Mouse (Mus musculus) kidney, adult 11 months (tissue): ENCODE data around the gene Gm9195.
A peak's percentile ranks its signal among the peaks of the same experiment; 100 is the strongest.

Experiments used
- DNase-seq: peaks from one replicate; pipeline ENCODE4 v3.0.0; 2022

Gene Gm9195

GRCm38 (mm10) chr14:72491738-72492137, at the start of gene Gm9195:
TSS of gene Gm9195 (minus strand) at chr14:72491838.
- no peak for DNase-seq

- peak; percentile 75 for DNase-seq
Measured at GRCm38 (mm10) chr14:72536392-72537017, 44.9 kb upstream of the Gm9195 start.

DNA sequence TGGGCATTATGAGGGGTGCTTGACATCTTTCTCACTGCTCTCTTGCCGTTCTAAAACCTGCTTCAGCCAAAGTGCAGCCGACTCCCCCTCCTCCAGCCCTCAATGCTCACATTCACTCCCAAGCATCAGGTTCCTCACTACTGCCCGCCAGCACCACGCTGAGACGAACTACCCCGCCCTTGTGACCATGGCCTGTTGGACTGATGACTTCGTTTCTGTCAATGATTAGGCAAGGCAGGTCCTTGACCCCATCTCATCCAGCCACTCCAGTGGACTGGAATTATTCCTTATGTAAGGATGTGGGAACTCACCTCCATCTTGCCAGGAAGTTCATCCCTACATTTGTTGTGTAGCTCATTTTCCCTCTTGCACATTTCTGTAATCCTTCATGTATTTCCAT, 42.2 kb upstream of the Gm9195 start:
- DNase-seq, result peak; percentile 88

GRCm38 (mm10) chr14:72532028-72532917, 40.6 kb upstream of the Gm9195 start:
- peak; percentile 66 for DNase-seq

- DNase-seq, result peak; percentile 22
Measured at GRCm38 (mm10) chr14:72527126-72527525, 35.5 kb upstream of the Gm9195 start.

DNA sequence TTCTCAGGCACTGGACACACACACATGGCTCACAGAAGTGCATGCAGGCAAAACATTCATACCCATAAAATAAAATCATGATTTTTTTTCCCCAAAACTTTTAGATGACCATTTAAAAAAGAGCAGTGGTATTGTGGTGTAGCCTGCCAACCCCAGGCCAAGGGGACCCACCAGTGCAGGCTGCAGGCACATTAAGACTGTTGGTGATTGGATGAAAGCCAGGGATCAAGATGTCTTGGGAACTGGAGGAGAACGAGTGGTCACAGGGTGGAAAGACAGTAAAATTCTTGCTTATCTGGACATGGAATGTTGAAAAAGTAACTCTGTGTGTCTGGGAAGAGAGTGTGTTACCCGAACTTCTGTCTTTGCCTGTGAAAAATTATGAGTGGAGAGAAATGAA, 27.9 kb upstream of the Gm9195 start:
- DNase-seq, result no peak

DNA sequence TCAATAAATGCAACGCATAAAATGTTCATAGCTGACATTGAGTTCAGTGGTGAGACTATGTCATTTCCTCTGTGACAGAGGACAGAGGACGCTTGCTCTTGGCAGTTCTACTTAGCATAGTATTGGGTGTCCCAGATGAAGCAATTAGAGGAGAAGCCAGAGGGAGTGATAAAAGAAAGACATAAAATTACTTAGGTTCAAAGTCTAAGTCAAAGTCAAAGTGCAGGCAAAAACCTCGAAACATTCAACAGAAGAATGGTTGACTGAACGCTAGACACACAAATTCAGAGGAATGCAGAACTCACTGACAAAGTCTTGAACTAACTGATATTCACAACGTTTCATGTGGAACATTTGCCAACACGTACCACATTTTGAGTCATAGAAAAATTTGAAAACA, 27.1 kb upstream of the Gm9195 start:
- no peak for DNase-seq

GRCm38 (mm10) chr14:72516376-72516775, 24.7 kb upstream of the Gm9195 start:
- peak; percentile 21 for DNase-seq

DNA sequence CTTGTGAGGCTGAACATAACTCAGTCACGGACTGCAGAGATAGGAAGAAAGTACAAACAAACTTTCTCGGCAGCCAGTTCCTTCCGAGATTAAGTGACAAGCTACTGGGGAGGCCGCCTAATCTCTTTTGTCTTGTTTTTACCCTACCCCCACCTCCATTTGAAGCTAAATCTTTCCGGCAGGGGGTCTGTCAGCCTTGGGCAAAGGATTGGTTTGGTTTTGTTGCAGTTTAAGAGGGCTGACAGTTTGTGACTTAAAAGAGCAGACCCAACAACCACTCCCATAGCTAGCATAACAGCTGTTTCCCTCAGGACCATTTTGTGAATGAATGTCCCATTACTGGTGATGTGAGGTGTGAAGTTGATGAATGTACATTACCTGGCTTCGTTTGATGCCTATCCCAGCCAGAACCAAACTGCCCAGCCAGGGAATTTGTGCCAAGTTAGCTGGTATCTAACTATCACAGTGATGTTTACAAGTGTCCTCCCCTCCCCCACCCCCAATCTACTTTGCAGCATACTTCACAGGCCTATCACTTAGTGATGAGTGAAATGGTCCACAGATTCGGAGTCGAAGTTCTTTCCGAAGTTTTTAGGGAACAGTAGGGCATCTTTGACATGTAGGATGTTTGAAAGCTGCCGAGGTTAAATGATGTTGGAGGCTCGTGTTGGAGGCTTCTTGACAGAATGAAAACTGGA, 15.2 kb upstream of the Gm9195 start:
- no peak for DNase-seq

DNA sequence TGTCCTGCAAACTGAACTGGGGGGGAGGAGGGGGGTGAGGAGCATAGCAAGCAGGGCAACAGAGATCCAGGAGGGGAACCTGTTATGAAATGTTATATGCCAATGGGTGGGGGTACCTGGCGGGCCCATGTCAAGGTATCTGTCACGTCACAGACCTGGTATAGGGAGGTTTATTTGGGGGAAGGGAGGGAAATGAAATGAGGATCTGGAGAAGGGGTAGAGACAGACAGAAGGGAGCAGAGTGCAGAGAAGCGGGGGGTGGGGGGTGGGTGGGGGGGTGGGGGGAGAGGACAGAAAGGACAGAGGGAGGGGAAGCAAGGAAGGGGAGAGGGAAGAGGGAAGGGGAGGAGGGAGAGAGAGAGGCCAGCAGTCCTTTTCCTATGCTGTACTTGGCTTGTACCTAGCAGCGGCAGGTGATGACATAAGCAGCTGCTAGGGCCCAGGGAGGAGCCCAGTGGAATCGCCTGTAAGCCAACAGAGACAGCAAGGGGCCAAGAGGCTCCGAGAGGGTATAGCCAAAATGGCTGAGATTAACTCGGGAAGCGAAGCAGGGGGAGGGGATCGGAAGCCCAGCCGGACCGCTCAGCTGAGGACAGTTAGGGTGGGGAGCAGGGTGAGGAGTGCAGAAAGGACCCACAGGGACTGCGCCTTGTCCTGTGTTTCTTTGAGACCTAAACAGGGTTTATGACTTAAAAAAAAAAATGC, 14.5 kb upstream of the Gm9195 start:
- DNase-seq, result no peak

GRCm38 (mm10) chr14:72504985-72505384, 13.3 kb upstream of the Gm9195 start:
- no peak for DNase-seq

- no peak for DNase-seq
Measured at GRCm38 (mm10) chr14:72503241-72503640, 11.6 kb upstream of the Gm9195 start.

DNA sequence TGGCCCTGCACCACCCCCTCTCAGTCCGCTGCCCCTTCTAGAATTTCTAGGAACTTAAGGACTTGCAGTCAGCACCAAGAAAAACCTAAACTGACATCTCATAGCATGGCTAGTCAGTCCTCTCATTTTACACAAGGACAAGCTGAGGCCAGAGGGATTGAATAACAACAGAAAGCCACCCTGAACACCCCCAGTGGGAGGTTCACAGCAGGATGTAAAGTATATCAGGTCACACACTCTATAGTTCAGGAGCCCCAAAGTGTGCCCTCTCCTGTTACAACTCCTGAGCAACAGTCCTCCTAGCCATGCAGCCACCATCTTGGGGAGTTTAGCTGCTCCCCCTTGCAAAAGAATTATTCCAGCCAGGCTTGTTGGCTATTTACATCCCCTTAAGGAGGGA, 2.1 kb upstream of the Gm9195 start:
- DNase-seq, result no peak

GRCm38 (mm10) chr14:72490367-72490766, 1.3 kb downstream of the Gm9195 start:
- DNase-seq, result no peak

GRCm38 (mm10) chr14:72474501-72474900, 17.1 kb downstream of the Gm9195 start:
- DNase-seq, result no peak

DNA sequence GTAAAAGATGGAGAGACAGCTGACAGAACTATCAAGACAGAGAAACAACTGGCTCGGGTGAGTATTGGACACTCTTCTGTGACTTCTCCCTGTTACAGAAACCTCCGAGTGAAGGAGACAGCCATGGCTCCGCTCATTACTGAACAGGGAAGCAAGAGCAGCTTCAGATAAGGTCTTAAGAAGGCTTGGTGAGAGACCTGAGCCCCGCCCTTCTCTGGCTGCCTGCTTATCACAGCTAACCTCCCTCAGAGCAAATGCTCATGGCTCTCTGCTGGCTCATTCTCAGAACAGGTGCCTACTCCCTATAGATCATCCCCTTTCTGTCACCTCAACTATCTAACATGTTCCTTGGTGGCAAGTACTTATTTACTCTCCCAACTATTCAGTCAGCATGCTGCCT, 23.2 kb downstream of the Gm9195 start:
- DNase-seq, result no peak

GRCm38 (mm10) chr14:72466384-72466783, 25.3 kb downstream of the Gm9195 start:
- DNase-seq, result no peak

DNA sequence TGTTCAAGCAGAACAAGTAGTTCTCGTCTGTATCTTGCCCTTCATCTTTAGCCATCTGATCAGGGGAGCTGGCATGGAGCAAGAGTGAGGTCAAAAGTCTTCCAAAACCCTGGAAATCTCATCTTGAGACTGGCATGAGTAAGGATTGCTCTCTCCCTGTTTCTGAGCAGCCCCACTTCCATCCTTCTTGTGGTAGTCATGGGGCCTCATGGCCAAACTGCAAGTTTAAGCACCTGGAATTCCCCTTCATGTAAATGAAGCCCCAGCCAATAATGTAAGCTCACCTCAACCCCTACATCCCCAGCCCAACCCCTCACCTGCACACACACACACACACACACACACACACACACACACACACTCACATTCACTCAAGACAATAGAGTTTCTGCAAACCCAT, 30.0 kb downstream of the Gm9195 start:
- no peak for DNase-seq

- DNase-seq, result no peak
Measured at GRCm38 (mm10) chr14:72460291-72460690, 31.3 kb downstream of the Gm9195 start.

DNA sequence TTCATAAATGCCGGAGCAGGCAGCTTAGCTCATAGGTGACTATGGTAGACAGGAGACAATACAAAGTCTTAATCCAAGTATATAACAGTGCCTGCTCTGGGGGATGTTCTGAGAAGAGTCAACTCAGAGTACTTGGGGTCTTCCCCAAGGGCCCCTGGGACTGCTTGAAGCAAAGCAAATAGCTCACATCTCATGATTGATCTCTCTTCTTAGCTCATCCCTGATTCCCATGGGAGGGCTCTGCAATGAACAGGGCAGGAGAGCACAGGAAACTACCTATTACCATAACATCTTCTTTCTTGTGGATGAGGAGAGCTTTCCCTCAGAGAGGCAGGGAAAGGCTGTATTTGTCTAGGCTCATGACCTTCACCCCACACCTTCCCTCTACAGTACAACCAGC, 32.7 kb downstream of the Gm9195 start:
- no peak for DNase-seq

DNA sequence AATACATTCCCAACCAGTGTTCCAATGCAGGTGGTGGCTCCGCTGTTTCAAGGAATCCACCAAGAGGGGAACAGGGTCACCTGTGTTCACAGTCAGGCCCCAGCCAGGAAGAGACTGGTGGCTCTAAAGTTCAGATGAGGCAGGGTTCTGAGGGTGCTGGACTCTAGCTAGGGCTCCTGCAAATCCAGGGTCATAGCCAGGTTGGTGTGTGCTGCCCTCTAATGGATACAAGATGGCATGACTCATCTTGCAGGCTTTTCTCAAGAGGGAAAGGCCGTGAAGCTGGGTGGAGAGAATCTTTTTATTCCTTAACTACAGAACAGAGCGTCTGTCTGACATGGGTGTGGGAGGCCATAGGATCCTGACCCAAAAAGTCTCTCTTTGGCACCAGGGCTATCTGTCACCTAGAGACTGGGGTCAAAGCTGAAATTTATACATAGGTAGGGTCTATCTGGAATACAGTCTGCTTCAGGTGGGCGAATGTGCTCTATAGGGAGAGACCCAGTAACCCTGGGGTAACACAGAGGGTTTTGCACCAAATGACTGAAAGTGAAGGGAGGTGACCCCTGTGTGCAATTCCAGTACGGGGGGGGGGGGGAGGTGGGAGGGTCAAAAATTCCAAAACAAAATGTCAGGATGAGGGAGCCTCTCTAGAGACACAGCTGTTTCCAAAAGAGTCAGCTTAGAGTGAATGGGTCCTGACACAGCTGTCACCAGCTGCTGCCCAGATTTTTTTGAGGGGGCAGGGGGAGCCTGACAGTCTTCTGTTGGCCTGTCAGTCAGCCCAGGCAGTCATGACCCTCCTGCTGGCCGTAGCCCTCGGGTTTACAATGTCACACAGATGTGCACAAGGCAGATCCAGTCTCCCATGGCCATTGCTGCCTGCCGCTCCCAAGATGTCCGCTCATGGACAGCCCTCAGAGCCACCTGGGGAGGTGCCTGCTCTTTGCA, 44.2 kb downstream of the Gm9195 start:
- peak; percentile 5 for DNase-seq

DNA sequence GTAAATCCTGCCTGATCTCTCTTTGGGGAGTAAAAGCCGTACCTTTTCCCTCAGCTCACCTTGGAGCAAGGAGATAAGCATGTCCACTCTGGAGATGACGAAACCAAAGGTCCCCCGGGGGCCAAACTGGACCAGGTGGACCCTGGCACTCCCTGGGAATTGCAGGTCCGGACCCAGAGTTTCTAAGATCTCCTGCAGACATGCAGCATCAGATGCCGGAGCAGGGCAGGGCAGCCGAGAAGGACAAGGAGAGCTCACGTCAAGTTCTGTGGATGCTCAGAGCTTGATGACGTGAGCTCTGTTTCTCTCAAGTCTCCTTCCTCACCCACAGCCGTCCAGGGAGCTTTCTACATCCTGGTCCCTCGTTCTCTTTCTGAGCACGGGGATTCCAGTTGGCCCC, 48.7 kb downstream of the Gm9195 start:
- DNase-seq, result no peak
